Mouse (Mus musculus) urinary bladder, postnatal 36 days (tissue): ENCODE measurements around the gene Slc25a19.

Source experiments
- DNase-seq, 2 experiments: peaks; one replicate each; pipeline ENCODE4 v3.0.0; 2022; ENCODE audit warnings: low spot score in 2 of 2, mixed read lengths in 1 of 2

Gene Slc25a19

GRCm38 (mm10) chr11:115618732-115619516, 9.2 kb downstream of the Slc25a19 start:
- no peak for DNase-seq

- DNase-seq = no peak
Observed at GRCm38 (mm10) chr11:115618001-115618400, 10.1 kb downstream of the Slc25a19 start.

GRCm38 (mm10) chr11:115616893-115617292, 11.2 kb downstream of the Slc25a19 start:
- no peak for DNase-seq

- peak; percentile 47 to 56 for DNase-seq
Observed at GRCm38 (mm10) chr11:115616371-115616770, 11.7 kb downstream of the Slc25a19 start.

GRCm38 (mm10) chr11:115615875-115616274, 12.2 kb downstream of the Slc25a19 start:
- peak in 1 of 2 experiments; percentile 61 for DNase-seq

- no peak for DNase-seq
Observed at GRCm38 (mm10) chr11:115615108-115615825, 12.8 kb downstream of the Slc25a19 start.

- no peak for DNase-seq
Observed at GRCm38 (mm10) chr11:115614346-115615107, 13.6 kb downstream of the Slc25a19 start.

GRCm38 (mm10) chr11:115613138-115613945, 14.8 kb downstream of the Slc25a19 start:
- DNase-seq = no peak

GRCm38 (mm10) chr11:115612410-115613137, 15.5 kb downstream of the Slc25a19 start, which contains the start of gene Mif4gd:
Gene Mif4gd (minus strand): TSS chr11:115612969.
- DNase-seq = peak; percentile 94 to 95

GRCm38 (mm10) chr11:115612059-115612409, 16.1 kb downstream of the Slc25a19 start:
- DNase-seq = peak; percentile 81 to 84

- no peak for DNase-seq
Observed at GRCm38 (mm10) chr11:115611173-115611572, 16.9 kb downstream of the Slc25a19 start.

GRCm38 (mm10) chr11:115609576-115609975, 18.5 kb downstream of the Slc25a19 start:
- DNase-seq = no peak

GRCm38 (mm10) chr11:115608421-115609399, 19.4 kb downstream of the Slc25a19 start:
- no peak for DNase-seq

GRCm38 (mm10) chr11:115606733-115607132, 21.4 kb downstream of the Slc25a19 start:
- DNase-seq = no peak

- no peak for DNase-seq
Observed at GRCm38 (mm10) chr11:115604304-115604696, 23.8 kb downstream of the Slc25a19 start.

- DNase-seq = peak; percentile 90 to 91
Observed at GRCm38 (mm10) chr11:115603476-115604303, 24.4 kb downstream of the Slc25a19 start, which contains the start of the genes Mrps7 and Gga3. Gene Mrps7 (plus strand): TSS chr11:115603925. Gene Gga3 (minus strand): TSS chr11:115604051.

- DNase-seq = no peak
Observed at GRCm38 (mm10) chr11:115603128-115603475, 25.0 kb downstream of the Slc25a19 start.

GRCm38 (mm10) chr11:115601174-115601573, 26.9 kb downstream of the Slc25a19 start:
- no peak for DNase-seq
